Mouse (Mus musculus) splenic B cell, adult 2 months (primary cell): ENCODE measurements at regions not wholly inside any gene's neighbourhood (a gene's known extent, or its start where the extent isn't known, plus 50 kb on each side); places are given as distances from the start of the nearest gene placed in this dataset.

ENCODE experiments used
- DNase-seq: peaks from one replicate; pipeline ENCODE4 v3.0.0-alpha.2; 2011; ENCODE audit warnings: low read depth, low spot score
- H3K27me3 ChIP-seq: 2 replicates; pipeline ENCODE4 v1.6.1; 2012; ENCODE audit warnings: mild to moderate bottlenecking, low read length, moderate library complexity, mixed read lengths; ENCODE audit not compliant: control insufficient read depth, poor library complexity, insufficient read depth, severe bottlenecking
- H3K36me3 ChIP-seq: 2 replicates; pipeline ENCODE4 v1.6.1; 2012; ENCODE audit warnings: mild to moderate bottlenecking, low read length, moderate library complexity, mixed read lengths; ENCODE audit not compliant: control insufficient read depth, poor library complexity, insufficient read depth, severe bottlenecking

DNA sequence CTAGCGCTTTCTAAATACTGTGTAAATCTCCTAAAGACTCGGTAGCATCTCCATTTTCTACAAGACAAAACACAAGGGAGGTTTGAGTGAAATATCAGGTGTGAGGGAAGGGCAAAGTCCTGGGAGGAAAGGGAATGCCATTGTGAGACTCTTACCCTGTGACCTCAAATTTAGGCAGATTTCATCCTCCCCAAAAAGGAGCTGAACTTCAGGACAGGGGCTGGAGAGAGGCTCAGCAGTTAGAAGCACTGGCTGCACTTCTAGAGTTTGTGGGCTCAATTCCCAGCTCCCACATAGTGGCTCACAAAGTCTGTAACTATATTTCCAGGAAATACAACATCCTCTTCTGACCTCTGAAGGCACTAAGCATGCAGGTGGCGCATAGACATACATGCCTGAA, 66.6 kb upstream of the Sertad2 start:
- Histone ChIP-seq H3K36me3 (no peaks in the 10 kb centered on the region), H3K27me3 (no peaks in the 10 kb centered on the region)
- no peak for DNase-seq

DNA sequence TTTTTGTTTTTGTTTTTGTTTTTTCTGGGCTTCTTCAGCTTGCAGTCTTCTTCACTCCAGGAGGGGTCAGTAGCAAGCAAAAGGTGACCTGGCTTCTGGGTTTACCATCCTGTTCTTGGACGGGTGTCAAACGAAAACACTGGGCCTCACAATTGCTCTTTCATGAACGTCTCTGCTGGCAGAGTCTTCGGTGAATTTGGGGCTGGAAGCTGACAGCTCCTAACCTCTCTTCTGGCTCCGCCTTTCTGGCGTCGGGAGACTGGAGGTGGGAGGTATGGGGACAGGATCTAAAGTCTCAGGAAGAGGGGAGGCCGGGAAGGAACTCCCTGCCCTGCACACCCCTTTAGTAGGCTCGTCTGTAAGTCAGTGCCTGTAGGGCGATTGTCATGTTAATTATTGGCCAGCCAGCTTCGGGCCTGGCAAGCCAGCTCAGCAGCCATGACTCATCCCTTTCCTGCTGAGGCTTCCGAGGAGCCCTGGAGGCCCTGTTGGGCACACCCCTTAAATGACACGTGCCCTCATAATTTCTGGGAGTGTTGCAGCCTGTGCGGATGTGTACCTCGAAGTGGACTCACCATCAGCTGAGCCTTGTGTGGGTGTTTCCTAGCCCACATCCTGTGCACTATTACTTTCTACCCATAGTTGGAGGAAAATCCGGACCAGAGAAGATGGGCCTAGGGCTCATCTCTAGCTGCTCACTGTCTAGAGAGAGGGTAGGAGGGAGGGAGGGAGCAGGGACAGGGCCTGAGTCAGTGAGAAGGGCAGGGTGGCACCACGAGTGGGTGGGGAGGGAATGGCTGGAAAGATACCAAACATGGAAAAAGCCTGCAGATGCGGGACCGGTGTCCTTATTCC, 65.6 kb upstream of the Sertad2 start:
- H3K36me3 ChIP-seq = no peaks in the 10 kb centered on the region
- DNase-seq = peak; percentile 30
- H3K27me3 ChIP-seq = no peaks in the 10 kb centered on the region

GRCm38 (mm10) chr11:20480632-20481031, 62.4 kb upstream of the Sertad2 start:
- no peaks in the 10 kb centered on the region for H3K27me3 ChIP-seq

GRCm38 (mm10) chr11:20485371-20485770, 57.7 kb upstream of the Sertad2 start:
- Histone ChIP-seq H3K36me3 (no peaks in the 10 kb centered on the region), H3K27me3 (no peaks in the 10 kb centered on the region)
- DNase-seq = no peak

More at GRCm38 (mm10) chr11:20480632-20481031, 62.4 kb upstream of the Sertad2 start:
- no peak for DNase-seq
- H3K36me3 ChIP-seq = no peaks in the 10 kb centered on the region
